Mouse (Mus musculus): ENCODE data around the gene Lancl2. TPM values are rescaled to one million over a fixed set of nuclear protein-coding genes. Genes with fewer than 3 reads are reported as not detected.

Lancl2 gene
- polyA plus RNA-seq (2012): 32.3 and 40.3 TPM in 2 replicates

DNA sequence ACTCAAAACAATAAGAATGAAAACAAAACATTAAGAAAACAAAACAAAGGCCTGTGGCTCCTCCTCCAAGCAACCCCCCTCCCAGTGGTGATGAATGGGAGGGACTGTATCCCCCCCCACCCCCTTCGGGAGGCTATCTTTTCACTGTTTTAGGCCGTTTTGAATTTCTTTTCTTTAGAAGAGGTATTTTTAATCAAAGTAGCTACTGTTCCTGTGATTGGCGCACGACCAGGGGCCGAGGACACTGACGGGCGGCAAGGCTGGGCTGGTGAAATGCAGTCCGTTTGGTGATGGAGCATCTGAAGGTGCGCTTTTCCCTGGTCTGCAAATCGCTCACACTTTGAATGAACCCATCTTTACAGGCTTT lies at the start of gene Lancl2:
Gene Lancl2, plus strand, starts transcription at position 165 of the 367 bp plus-strand sequence.
- no peak for TF ChIP-seq GATA1 (IDR thresholded peaks at IDR 0.05; ENCODE audit: low read length)

- TF ChIP-seq GATA1 (IDR thresholded peaks at IDR 0.05; ENCODE audit: low read length): no peak
These were observed 41.0 kb upstream of the Lancl2 start for GRCm38 (mm10) chr6:57661295-57661694.

GRCm38 (mm10) chr6:57684156-57684555 lies 18.2 kb upstream of the Lancl2 start:
- no peak for TF ChIP-seq GATA1 (IDR thresholded peaks at IDR 0.05; ENCODE audit: low read length)

GRCm38 (mm10) chr6:57691467-57692261 lies 10.7 kb upstream of the Lancl2 start, which contains the start of gene Pyurf:
TSS of gene Pyurf (minus strand) at chr6:57692078.
- no peak for TF ChIP-seq GATA1 (IDR thresholded peaks at IDR 0.05; ENCODE audit: low read length)

DNA sequence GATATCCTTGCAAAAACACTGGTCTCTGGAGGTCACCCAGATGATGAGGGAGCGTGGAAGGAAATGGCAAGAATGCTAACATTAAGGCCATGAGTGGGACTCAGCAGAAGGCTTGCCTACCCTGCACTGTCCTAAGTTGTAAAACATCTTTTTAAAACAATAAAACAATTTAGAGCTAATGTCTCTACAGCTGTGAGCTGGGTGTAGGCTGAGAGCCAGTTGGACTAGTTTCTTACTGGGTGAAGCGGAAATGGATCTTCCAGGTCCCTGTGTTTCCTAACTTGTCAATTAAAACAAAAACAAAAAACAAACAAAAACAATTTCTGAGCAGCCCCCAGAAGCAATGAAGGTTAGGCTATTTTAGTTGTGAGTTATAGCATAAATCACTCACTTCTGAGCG lies 9.2 kb upstream of the Lancl2 start:
- TF ChIP-seq GATA1 (IDR thresholded peaks at IDR 0.05; ENCODE audit: low read length): no peak

DNA sequence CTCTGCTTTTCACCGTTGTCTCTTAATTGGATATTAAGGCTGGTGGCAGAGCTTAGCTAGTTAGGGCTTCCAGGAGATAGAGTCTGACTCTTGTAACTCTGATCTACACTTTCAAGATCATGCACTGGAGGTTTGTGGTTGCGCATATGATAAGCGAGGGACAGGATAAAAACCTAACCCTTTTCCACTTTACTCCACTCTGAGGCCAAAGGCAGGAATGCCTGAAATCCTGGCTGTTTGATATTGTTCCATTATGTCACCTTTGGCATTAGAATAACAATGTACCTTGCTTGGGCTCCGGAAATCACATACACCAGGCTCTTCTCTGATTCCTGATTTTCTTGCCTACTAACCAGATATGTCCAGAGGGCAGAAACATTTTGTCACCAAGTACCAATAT lies 654 bp upstream of the Lancl2 start:
- no peak for TF ChIP-seq GATA1 (IDR thresholded peaks at IDR 0.05; ENCODE audit: low read length)

DNA sequence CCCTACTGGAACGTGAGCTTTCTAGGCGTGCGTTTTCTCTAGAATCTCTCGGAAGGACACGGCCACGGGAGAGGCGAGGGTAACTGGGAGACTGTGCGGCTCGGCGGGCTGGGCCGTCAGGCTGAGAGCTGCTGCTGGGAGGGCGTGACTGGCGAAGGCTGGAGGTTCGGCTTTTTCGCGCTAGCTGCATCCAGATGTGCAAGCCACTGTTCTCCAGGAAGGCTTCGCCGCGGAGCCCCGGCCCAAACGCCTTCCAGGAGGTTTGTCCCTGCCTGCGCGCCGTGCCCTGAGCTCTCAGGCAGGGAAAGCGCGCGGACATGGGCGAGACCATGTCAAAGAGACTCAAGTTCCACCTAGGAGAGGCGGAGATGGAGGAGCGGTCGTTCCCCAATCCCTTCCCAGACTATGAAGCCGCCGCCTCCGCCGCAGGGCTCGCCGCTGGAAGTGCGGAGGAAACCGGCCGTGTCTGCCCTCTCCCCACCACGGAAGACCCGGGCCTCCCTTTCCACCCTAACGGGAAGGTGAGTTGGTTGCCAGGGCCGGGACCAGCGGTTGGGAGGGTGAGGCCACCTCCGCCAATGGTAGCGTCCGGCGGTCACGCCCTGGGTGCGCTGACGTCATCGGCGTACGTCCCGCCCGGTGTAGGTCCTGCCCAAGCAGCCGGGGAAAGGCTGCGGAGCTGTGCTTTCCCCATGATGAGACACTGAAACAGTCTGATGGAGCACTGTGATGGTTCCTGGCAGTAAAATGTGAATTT lies 581 bp downstream of the Lancl2 start:
- TF ChIP-seq GATA1 (IDR thresholded peaks at IDR 0.05; ENCODE audit: low read length): no peak

DNA sequence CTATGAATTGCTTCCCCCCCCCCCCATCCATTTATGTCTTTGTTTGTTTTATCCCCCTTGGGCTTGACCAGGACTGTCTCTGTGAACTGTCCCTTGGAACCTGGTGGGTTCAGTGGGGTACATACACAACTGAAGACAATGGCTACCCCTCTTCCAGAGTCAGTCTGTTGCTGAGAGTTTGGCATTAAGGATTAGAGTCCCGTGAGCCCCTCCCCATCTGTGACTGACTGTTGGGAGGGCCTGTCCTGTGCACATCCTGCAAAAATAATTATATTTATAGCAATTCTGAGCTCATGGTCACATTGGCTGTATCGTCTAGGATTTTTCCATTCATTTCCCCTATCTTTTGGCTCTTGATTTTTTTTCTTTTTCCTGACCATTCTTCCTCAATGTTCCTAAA lies 1.4 kb downstream of the Lancl2 start:
- TF ChIP-seq GATA1 (IDR thresholded peaks at IDR 0.05; ENCODE audit: low read length): no peak

DNA sequence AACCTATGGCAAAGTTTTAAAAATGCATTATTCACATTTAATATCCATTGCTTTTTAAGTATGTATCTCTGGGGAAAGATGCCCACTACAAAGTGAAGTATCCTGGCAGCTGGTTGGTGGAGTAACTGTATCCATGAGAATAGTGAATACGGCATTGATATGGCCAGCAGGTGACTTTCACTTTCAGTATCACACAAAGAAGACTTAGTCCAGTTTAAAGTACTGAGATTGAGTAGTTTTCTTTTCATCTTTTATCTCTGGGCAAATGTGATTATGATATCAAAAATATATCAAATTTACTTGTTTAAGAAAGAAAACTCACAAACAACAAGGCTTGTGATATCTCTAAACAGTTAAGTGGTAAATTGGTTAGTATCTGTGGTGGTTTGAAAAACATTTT lies 4.4 kb downstream of the Lancl2 start:
- no peak for TF ChIP-seq GATA1 (IDR thresholded peaks at IDR 0.05; ENCODE audit: low read length)

DNA sequence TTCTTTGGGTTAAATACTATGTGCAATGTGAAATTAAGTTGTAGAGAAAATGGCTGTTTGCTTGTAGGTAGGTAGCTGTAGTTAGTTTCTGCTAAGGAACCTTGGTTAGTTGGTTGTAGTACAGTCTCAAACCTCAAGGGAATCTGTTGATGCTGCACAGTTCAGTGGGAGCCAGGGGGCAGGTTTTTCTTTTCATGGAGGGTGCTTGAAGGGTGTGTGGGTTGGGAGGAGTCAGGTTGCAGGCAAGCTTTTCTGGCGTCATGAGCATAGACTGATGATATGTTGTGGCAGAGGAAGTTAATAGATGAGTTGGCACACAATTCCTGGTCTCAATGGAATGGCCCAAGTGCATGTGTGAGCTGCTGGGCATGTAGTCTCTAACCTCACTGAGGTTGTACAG lies 9.4 kb downstream of the Lancl2 start:
- no peak for TF ChIP-seq GATA1 (IDR thresholded peaks at IDR 0.05; ENCODE audit: low read length)

DNA sequence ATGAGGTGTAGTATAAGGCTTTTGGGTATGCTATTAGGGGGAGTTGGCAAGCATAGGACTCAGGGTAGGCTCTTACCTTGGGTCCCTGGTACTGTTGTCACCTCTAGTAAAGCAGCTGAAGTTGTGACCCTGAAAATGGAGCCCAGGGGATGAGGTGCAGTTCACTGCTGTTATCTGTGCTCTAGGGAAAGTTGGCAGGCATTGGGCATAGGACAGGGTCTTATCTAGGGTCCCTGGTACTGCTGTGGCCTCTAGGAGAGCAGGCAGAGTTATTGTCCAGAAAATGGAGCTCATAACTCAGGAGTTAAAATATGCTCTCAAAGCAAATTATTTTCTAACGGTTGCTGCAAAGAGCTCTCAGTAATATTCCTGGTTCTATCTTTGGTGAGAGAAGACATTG lies 19.0 kb downstream of the Lancl2 start:
- no peak for TF ChIP-seq GATA1 (IDR thresholded peaks at IDR 0.05; ENCODE audit: low read length)

DNA sequence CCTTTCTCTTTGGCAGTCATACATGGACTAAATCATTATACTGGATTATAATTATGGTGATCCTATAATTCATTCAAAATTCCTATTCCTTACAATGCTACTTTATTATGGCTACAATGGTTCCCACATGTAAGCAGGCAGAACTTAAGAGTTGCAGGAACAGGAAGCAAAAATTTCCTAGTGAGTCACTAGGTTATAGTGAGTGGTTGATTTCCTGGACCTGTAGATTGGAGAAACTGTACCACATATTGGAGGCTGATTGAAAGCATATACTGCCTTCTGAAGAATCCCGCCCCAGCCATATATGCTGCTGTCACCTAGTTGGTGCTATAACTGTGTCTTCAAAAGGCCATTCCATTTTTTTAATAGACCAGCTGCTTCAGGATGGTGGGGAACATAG lies 40.4 kb downstream of the Lancl2 start:
- no peak for TF ChIP-seq GATA1 (IDR thresholded peaks at IDR 0.05; ENCODE audit: low read length)

DNA sequence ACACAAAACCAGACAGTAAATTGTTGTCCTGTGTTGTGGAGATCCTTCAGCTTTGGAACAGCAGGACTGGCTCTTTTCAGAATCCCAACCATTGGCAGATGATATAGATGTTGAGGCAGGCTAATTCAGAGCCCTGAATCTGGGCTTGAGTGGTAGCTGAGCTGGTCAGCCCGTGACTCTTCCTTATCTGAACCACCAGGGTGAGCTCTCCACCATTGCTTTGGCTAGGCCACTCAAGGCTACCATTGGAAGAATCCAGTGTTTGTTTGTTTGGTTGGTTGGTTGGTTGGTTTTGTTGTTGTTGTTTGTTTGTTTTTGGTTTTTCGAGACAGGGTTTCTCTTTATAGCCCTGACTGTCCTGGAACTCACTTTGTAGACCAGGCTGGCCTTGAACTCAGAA lies 41.0 kb downstream of the Lancl2 start:
- TF ChIP-seq GATA1 (IDR thresholded peaks at IDR 0.05; ENCODE audit: low read length): no peak

DNA sequence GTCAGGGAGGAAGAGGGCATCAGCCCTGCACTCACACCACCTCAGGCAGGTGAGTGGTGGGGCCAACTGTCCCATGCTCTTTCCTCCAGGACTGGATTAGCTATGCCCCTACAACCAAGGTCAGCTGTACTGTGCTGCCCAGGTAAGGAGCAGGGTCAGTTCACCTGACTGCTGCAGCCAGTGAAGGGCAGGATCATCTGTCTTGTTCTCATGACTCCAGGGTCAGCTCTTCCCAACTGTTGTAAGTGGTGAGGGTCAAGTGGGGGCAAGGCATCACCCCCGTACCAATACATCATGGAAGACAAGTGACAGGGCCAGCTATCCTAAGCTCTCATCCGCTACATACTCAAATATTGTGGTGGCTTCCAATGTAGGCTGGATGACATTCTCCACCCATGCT lies 41.8 kb downstream of the Lancl2 start:
- TF ChIP-seq GATA1 (IDR thresholded peaks at IDR 0.05; ENCODE audit: low read length): no peak

DNA sequence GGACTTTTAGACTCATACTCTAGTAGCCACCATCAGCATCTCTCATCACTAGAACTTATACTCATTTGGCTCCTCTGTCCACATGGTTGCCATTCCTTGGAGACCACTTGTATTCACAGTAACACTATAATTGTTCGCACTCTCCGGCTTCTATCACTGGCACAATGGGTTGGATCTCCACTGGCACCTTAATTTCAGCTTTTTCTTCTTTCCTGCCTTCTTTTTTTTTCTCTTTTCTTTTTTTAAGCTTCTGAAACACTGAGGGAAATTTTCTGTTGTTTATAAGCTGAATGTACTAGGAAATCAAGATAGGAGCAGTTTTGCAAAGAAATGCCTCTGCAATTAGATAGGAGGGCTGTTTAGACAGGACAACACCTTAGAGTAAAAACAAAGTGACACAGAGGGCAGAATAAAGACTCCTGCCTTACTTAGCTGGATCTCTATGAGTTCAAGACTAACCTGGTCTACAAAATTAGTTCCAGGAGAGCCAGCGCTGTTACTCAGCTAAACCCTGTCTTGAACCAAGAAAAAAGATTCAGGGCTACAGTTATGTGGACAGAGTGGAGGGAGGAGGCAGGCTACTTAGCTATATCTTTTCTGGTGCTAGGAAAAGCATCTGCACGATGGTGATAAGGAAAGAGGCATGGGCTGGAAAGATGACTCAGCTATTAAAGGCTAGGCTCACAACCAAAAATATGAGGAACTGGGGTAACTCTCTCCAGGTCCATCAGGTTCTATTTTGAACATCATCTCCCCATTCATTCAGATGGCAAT lies 42.8 kb downstream of the Lancl2 start:
- peak; percentile 75 for TF ChIP-seq GATA1 (IDR thresholded peaks at IDR 0.05; ENCODE audit: low read length)

- no peak for TF ChIP-seq GATA1 (IDR thresholded peaks at IDR 0.05; ENCODE audit: low read length)
These were observed 43.4 kb downstream of the Lancl2 start for GRCm38 (mm10) chr6:57745748-57746129.
